Mouse (Mus musculus) ovary, adult 10 weeks (tissue): ENCODE measurements around the gene Oxnad1. TPM values are rescaled to one million over a fixed set of nuclear protein-coding genes. Genes with fewer than 3 reads are reported as not detected.

Experiments used
- polyA plus RNA-seq: library from polyadenylated mRNA; stranded (reverse); fragments of 350-450 nt; fragmentation: Illumina TruSeq; extraction: RNeasy Lipid Tissue Mini Kit (QIAGEN cat#74804); gene quantifications from one replicate; pipeline ENCODE4 v1.2.3, GENCODE M21; 2014

The Oxnad1 gene
- polyA plus RNA-seq, result 45.6 TPM

DNA sequence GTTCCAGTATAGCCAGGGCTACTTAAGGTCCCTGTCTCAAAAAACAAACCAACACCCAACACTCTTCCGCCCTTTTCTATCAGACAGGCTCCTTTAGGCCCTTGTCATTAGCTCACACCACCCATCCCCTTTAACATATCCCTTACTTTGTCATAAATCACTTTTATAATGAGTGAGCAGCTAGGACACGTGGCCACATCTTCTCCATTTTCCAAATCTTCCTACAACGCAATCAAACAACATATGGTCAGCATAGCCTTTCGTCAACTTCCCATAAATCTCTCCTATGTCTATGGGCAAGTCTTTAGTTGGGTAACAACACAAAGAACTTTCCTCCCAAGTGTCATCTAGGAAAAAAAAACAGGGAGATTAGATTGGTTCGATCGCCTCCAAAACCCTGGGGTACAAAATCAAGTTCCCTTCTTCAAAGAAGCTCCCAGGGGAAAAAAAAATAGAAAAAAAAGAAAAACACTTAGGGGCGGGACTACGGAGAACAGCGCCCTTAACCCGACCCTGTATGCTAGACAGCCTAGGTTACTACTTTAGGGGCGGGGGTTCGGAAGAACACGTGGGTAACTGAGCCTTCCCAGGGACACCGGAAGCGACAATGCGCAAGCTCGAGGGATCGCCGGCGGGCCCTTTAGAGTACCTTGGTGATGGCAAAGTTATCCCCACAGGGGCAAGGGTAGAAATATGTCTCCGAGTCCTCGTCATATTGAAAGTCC is at the start of gene Oxnad1:
Gene Oxnad1, plus strand, starts transcription at position 614 of the 725 bp plus-strand sequence.

DNA sequence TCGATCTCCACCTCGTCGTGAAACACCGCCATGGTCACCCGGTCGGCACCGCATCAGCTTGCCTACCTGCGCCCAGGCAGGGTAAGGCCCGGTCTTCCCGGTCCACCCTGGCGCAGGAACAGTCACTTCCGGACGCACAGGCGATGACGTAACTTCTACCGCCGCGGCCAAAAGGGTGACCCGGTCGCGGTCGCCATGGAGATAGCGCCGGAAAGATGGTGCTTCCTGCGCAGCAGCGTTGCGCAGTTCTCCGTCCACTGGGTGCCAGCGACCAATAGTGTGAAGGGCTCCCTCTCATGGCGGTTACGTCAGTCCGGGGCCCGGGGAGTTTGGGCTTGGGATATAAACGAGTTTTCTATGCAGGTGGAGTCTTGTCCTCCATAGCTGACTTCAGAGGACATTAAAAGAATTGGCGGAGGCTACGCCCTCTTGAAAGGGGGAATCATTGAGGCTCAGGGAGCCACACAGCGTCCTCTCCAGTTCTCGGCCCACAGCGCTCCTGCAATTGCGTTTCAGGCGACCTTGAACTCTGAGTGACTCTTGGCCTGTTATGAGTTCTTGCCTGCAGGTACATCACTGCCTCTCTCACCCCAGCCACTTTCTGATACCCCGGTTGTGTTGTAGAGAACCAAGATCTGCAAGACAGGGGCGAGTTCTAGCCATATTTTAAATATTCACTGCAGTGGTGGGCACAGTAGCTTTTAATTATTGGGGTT is 470 bp downstream of the Oxnad1 start, which contains the start of gene Dph3:
Gene Dph3, minus strand, starts transcription at position 244 of the 716 bp plus-strand sequence.

DNA sequence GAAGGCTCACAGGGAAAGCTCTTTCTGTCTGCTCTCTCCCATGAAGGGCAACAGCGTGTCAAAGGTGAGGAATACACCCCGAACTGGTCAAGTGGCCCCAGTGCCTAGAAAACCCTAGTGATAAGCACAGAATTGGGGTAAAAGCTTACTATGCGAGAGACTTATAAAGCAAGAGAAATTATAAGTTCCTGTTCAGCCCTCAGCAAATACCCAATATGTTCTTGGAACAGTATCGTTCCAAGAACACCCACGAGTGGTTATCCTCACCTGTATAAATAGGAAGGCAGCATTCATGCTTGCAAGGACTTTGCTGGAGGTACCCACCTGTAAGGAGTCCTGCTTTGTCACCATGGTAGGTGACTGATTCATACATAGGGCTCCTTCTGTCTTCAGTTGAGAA is 56.5 kb downstream of the Oxnad1 start, which contains the start of gene Msmb:
Gene Msmb, plus strand, starts transcription at position 301 of the 400 bp plus-strand sequence.

Other genes starting within 250 kb of the Oxnad1 start
- 77.0 TPM for gene Galnt15, start 56.4 kb upstream of the Oxnad1 start, polyA plus RNA-seq
- 55.4 TPM for gene Dph3, start 355 bp downstream of the Oxnad1 start, polyA plus RNA-seq
- not detected for gene Msmb, start 56.6 kb downstream of the Oxnad1 start, polyA plus RNA-seq
- 296 TPM for gene Ncoa4, start 74.5 kb downstream of the Oxnad1 start, polyA plus RNA-seq
- 101 TPM for gene Timm23, start 116.5 kb downstream of the Oxnad1 start, polyA plus RNA-seq
- 86.8 TPM for gene Parg, start 116.6 kb downstream of the Oxnad1 start, polyA plus RNA-seq
- 0.77 TPM for gene Ogdhl, start 236.6 kb downstream of the Oxnad1 start, polyA plus RNA-seq